Mouse (Mus musculus): ENCODE measurements around the gene Psmf1.

DNA sequence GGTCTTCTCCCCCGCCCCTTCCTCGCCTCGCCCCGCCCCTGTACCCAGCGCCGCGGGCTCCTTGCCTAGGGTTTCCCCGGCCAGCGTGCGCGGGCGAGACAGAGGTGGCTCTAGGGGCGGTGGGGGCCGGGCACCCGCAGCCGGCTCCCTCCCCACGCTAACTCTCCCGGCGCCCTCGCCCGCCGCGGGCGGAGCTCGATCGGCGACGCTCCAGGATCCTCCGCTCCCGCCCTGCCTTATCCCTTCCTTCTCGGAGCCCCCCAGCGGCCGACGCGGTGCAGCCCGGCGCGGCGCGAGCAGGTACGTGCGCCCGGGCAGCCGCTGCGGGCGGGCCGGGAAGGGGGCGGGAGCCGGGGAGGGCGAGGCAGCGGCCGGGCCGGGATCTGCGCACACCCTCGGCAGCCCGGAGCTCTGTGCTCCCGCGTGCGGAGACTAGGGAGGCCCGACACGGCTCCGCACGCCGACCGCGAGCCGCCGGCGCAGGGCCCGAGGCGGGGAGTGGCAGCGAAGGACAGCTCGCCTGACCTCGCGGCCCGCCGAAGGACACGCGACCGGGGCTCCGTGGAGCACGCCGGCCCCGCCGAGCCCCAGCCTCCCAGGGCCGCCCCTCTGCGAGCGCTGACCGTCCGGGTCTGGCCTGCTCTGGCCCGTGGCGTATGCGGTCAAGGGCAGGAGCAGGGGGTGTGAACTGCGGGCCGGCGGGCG lies 41.7 kb downstream of the Psmf1 start:
- TF ChIP-seq GATA1 (IDR thresholded peaks at IDR 0.05; ENCODE audit: borderline replicate concordance, low read length), result no peak
- no peak for TF ChIP-seq FLI1 (IDR thresholded peaks at IDR 0.05; ENCODE audit: low read length)

Data from megakaryocyte, embryonic 14.5 days (primary cell).